Mouse (Mus musculus) hindbrain, embryonic 15.5 days (tissue): ENCODE results near the gene Aagab. TPM values are rescaled to one million over a fixed set of nuclear protein-coding genes. Genes with fewer than 3 reads are reported as not detected.
A peak's percentile ranks its signal among the peaks of the same experiment; 100 is the strongest.

Experiments used
- ATAC-seq: fragments of 200-750 bp; cut with Nextera tagmentation; 2 replicates; pipeline ENCODE4 v1.8.0; 2017; ENCODE audit warnings: low read depth, moderate number of reproducible peaks, moderate TSS enrichment; ENCODE audit not compliant: low FRiP score
- H3K27ac ChIP-seq: fragments of 300-500 bp; sonication (generic); replicated peaks from 2 replicates; pipeline ENCODE4 v1.5.1; 2015; ENCODE audit warnings: mild to moderate bottlenecking, inconsistent platforms
- H3K27me3 ChIP-seq: fragments of 300-500 bp; sonication (generic); 2 replicates; pipeline ENCODE4 v1.6.1; 2015; ENCODE audit warnings: control low read depth, inconsistent platforms
- H3K36me3 ChIP-seq: fragments of 300-500 bp; sonication (generic); 2 replicates; pipeline ENCODE4 v1.6.1; 2015; ENCODE audit warnings: control low read depth, inconsistent platforms
- H3K4me1 ChIP-seq: fragments of 300-500 bp; sonication (generic); replicated peaks from 2 replicates; pipeline ENCODE4 v1.6.1; 2015; ENCODE audit warnings: control low read depth, inconsistent platforms
- H3K4me2 ChIP-seq: fragments of 300-500 bp; sonication (generic); 2 replicates; pipeline ENCODE4 v1.6.1; 2015; ENCODE audit warnings: moderate library complexity, mild to moderate bottlenecking, inconsistent platforms
- H3K4me3 ChIP-seq: fragments of 300-500 bp; sonication (generic); 2 replicates; pipeline ENCODE4 v1.5.1; 2015; ENCODE audit warnings: mild to moderate bottlenecking, inconsistent platforms
- H3K9ac ChIP-seq: fragments of 300-500 bp; sonication (generic); 2 replicates; pipeline ENCODE4 v1.6.1; 2015; ENCODE audit warnings: inconsistent platforms
- H3K9me3 ChIP-seq: fragments of 300-500 bp; sonication (generic); 2 replicates; pipeline ENCODE4 v1.6.1; 2016; ENCODE audit warnings: control low read depth, inconsistent platforms
- WGBS: fragments of 180-500 bp; shearing (Covaris S2); methylation state at CpG from one replicate; pipeline ENCODE4 v1.1.7; 2015; 5-methylcytosine and 5-hydroxymethylcytosine counted together
- polyA plus RNA-seq: library from polyadenylated mRNA; unstranded; fragments of >200 nt; fragmentation: Nextera tagmentation; extraction: Ambion mirVana; gene quantifications from 2 replicates; pipeline ENCODE4 v1.2.1, GENCODE M21; 2015

Aagab gene
- polyA plus RNA-seq, 1 experiment from 2014 or later = 64.0 TPM

DNA sequence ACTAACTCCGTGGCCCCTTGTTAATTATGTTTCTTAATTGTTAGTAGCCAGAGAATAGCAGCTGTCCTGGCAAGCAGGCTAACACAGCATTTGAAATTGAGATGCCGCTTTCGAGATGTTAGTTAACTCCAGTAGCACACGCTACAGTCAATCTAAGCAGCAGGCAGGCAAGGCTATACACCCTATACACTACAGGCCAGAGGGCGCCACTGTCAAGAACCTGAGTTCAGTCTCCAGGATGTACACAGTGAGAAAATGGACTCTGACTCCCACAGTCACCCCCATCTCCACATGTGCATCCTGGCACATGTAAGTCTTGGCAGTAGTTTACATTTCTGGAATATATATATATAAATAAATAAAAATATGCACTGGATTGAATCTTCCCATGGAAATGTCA is 22.8 kb upstream of the Aagab start:
- no peak overlapping the region for H3K4me3 ChIP-seq
- 81% methylated on average over 5 of the region's 5 CpGs for WGBS
- H3K27me3 ChIP-seq = no peaks in the 10 kb centered on the region
- H3K9me3 ChIP-seq = no peaks in the 10 kb centered on the region
- no peaks in the 10 kb centered on the region for H3K4me1 ChIP-seq
- H3K9ac ChIP-seq = no peak overlapping the region
- H3K27ac ChIP-seq = no peak overlapping the region
- ATAC-seq = no peak
- no peak overlapping the region for H3K4me2 ChIP-seq
- H3K36me3 ChIP-seq = no peaks in the 10 kb centered on the region

DNA sequence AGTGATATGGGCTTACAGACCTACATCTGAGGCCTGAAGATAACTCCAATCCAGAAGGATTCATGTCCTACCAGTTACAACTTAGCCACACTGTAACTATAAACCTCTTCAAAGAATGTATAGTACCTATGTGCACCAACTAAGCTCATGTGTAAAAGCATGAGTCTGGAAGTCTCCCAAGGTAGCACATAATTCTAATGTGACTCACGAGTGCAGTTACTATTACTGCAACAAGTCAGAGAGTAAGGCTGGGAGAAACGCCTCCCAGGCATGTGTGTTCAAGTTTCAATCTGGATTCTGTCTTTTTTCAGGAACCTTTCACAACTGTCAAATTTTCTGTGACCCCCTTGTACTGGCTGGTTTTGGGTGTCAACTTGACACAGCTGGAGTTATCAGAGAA is 22.4 kb upstream of the Aagab start:
- no peak for ATAC-seq
- Histone ChIP-seq H3K9me3 (no peaks in the 10 kb centered on the region), H3K4me2 (no peak overlapping the region), H3K4me3 (no peak overlapping the region), H3K36me3 (no peaks in the 10 kb centered on the region), H3K27me3 (no peaks in the 10 kb centered on the region), H3K9ac (no peak overlapping the region), H3K27ac (no peak overlapping the region), H3K4me1 (no peaks in the 10 kb centered on the region)
- 84% methylated on average over 2 of the region's 2 CpGs for WGBS

DNA sequence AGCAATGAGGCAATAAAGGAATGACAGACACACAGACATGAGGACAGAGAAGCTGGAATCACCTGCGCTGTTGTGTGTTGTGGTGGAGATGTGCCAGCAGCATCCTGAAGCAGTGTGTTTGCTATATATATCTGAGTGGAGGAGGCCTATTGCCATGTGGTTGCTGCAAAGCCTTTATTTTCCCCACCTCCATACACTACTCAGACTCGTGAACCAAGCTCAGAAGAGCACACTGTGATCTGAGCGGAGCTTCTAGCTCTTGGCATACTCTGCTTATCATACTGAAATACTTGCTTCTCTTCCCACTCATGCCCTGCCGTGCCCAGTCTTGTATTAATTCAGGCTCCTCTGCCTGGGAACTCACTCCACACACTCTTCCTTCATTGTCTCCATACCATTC is 20.7 kb upstream of the Aagab start:
- Histone ChIP-seq H3K4me3 (no peak overlapping the region), H3K27ac (no peak overlapping the region), H3K9ac (no peak overlapping the region), H3K36me3 (no peaks in the 10 kb centered on the region), H3K4me2 (no peak overlapping the region), H3K27me3 (no peaks in the 10 kb centered on the region), H3K9me3 (0 out of 2 replicates have a peak, but pooled peaks cover under 1% of the 10 kb centered on the region), H3K4me1 (no peaks in the 10 kb centered on the region)
- ATAC-seq = no peak
- WGBS = 85% methylated on average over 4 of the region's 4 CpGs

- no peaks in the 10 kb centered on the region for H3K4me1 ChIP-seq
- H3K9ac ChIP-seq = no peak overlapping the region
- no peaks in the 10 kb centered on the region for H3K27me3 ChIP-seq
- no peak overlapping the region for H3K27ac ChIP-seq
- no peak overlapping the region for H3K4me2 ChIP-seq
- H3K9me3 ChIP-seq = peaks cover 5% of the 10 kb centered on the region; the same call in 1 of the 2 replicates
- H3K4me3 ChIP-seq = no peak overlapping the region
- no peak for ATAC-seq
- 92% methylated on average over 6 of the region's 6 CpGs for WGBS
- no peaks in the 10 kb centered on the region for H3K36me3 ChIP-seq
Observed at GRCm38 (mm10) chr9:63585251-63585650, 17.2 kb upstream of the Aagab start.

- H3K27ac ChIP-seq = no peak overlapping the region
- no peaks in the 10 kb centered on the region for H3K27me3 ChIP-seq
- no peak for ATAC-seq
- peaks cover 5% of the 10 kb centered on the region; the same call in 1 of the 2 replicates for H3K9me3 ChIP-seq
- no peak overlapping the region for H3K4me3 ChIP-seq
- 77% methylated on average over 6 of the region's 6 CpGs for WGBS
- H3K4me1 ChIP-seq = no peaks in the 10 kb centered on the region
- no peak overlapping the region for H3K4me2 ChIP-seq
- H3K36me3 ChIP-seq = no peaks in the 10 kb centered on the region
- H3K9ac ChIP-seq = no peak overlapping the region
Observed at GRCm38 (mm10) chr9:63589209-63589608, 13.3 kb upstream of the Aagab start.

DNA sequence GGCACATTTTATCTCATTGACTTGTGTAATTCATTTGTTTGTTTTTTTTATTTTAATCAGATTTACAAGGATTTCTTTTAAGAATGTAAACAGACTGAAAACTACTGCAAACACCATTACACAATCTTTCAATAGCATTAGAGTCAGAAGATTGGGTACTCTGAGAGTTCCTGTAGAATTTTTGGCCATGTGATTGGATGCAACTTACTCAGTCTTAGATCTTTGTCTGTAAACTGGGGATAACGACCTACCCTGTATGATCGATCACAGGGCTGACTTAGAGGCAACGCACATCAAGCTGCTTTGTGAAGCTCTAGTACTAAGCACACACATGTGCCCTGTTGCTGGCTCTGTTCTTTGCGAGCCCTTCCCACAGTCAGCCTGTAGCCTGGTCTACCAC is 11.9 kb upstream of the Aagab start:
- H3K9me3 ChIP-seq = peaks cover 5% of the 10 kb centered on the region; the same call in 1 of the 2 replicates
- H3K27ac ChIP-seq = no peak overlapping the region
- no peaks in the 10 kb centered on the region for H3K27me3 ChIP-seq
- no peak for ATAC-seq
- H3K4me2 ChIP-seq = no peak overlapping the region
- 94% methylated on average over 4 of the region's 4 CpGs for WGBS
- no peak overlapping the region for H3K4me3 ChIP-seq
- H3K9ac ChIP-seq = no peak overlapping the region
- no peaks in the 10 kb centered on the region for H3K36me3 ChIP-seq
- H3K4me1 ChIP-seq = no peaks in the 10 kb centered on the region

GRCm38 (mm10) chr9:63591661-63592256 is 10.7 kb upstream of the Aagab start:
- ATAC-seq = no peak
- Histone ChIP-seq H3K4me3 (no peak overlapping the region), H3K27ac (no peak overlapping the region), H3K4me2 (no peak overlapping the region), H3K36me3 (no peaks in the 10 kb centered on the region), H3K9me3 (peaks cover 5% of the 10 kb centered on the region; the same call in 1 of the 2 replicates), H3K4me1 (no peaks in the 10 kb centered on the region), H3K9ac (no peak overlapping the region), H3K27me3 (no peaks in the 10 kb centered on the region)
- 89% methylated on average over 8 of the region's 8 CpGs for WGBS

DNA sequence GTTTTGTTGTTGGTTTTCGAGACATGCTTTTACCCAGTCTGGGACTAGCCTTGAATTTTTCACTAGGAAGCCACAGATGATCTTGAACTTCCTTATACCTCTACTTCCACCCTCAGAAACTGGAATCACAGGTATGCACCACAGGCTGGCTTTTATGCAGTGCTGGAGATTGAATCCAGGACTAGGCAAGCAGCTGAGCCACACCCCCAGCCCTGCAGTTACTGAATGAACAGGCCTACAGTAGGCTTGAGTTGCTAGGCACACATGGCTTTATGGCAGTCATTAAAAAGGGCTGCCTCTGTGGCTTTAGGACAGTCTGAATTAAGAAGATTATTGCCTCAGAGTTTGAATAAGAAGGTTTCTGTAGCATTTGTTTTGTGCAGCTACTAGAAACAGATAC is 7.4 kb upstream of the Aagab start:
- H3K27ac ChIP-seq = no peak overlapping the region
- H3K4me1 ChIP-seq = no peaks in the 10 kb centered on the region
- no peaks in the 10 kb centered on the region for H3K9me3 ChIP-seq
- H3K27me3 ChIP-seq = no peaks in the 10 kb centered on the region
- H3K4me3 ChIP-seq = no peak overlapping the region
- no peaks in the 10 kb centered on the region for H3K36me3 ChIP-seq
- 100% methylated on average over 1 of the region's 1 CpGs for WGBS
- ATAC-seq = no peak
- no peak overlapping the region for H3K9ac ChIP-seq
- no peak overlapping the region for H3K4me2 ChIP-seq

DNA sequence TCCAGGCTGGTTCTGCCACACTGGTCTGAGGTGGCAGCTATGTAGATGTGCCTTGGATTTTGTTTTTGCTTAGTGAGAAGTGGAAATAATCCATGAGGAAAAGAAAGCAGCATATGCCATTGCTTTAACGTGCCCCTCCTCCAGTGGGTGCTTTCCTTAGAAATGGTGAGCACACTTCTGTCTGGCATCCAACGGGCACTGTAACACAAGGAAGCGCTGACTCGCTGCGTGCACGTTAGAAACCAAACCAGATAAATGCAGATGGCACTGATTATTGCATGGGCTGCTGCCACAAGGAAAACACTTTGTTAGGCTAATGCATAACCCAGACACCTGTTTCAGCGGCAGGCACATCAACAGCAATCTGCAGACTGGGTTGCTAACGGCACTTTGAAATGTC is 6.8 kb upstream of the Aagab start:
- Histone ChIP-seq H3K4me2 (no peak overlapping the region), H3K9me3 (no peaks in the 10 kb centered on the region), H3K4me3 (no peak overlapping the region), H3K27me3 (no peaks in the 10 kb centered on the region), H3K9ac (no peak overlapping the region), H3K4me1 (no peaks in the 10 kb centered on the region), H3K27ac (no peak overlapping the region), H3K36me3 (no peaks in the 10 kb centered on the region)
- WGBS = 81% methylated on average over 8 of the region's 8 CpGs
- ATAC-seq = no peak

DNA sequence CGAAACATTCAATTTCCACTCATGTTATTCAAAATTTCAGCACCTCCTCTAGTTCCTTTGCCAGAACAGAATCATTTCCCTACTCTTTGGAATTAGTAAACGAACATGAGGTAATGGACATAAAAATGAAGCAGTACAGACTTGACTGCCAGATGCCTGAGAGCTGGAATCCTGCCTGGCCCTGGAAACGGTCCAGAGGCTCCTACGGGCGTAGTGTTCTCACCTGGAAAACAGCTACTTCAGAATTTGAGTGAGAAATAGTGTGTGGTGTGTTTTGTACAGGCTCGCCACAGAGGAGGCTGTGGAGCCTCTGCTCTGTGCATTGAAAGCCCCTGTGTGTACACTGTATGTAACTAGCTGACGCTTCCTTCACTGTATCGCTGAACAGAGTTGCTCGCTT is 5.8 kb upstream of the Aagab start:
- ATAC-seq = no peak
- Histone ChIP-seq H3K27me3 (no peaks in the 10 kb centered on the region), H3K27ac (no peak overlapping the region), H3K36me3 (no peaks in the 10 kb centered on the region), H3K4me1 (no peaks in the 10 kb centered on the region), H3K4me2 (no peak overlapping the region), H3K4me3 (no peak overlapping the region), H3K9ac (no peak overlapping the region), H3K9me3 (no peaks in the 10 kb centered on the region)
- 81% methylated on average over 9 of the region's 9 CpGs for WGBS

GRCm38 (mm10) chr9:63603849-63604248 is 1.4 kb downstream of the Aagab start:
- Histone ChIP-seq H3K36me3 (no peaks in the 10 kb centered on the region), H3K9ac (no peak overlapping the region), H3K27ac (no peak overlapping the region), H3K4me1 (peaks cover 16% of the 10 kb centered on the region), H3K9me3 (no peaks in the 10 kb centered on the region), H3K4me3 (peak overlapping the region; percentile 90), H3K27me3 (no peaks in the 10 kb centered on the region), H3K4me2 (peak overlapping the region; percentile 77)
- WGBS = 62% methylated on average over 6 of the region's 6 CpGs
- no peak for ATAC-seq

- H3K27me3 ChIP-seq = no peaks in the 10 kb centered on the region
- H3K36me3 ChIP-seq = no peaks in the 10 kb centered on the region
- H3K4me1 ChIP-seq = peaks cover 28% of the 10 kb centered on the region
- H3K9ac ChIP-seq = no peak overlapping the region
- no peak overlapping the region for H3K27ac ChIP-seq
- no peak overlapping the region for H3K4me3 ChIP-seq
- no peaks in the 10 kb centered on the region for H3K9me3 ChIP-seq
- H3K4me2 ChIP-seq = no peak overlapping the region
- ATAC-seq = no peak
- 75% methylated on average over 2 of the region's 2 CpGs for WGBS
Observed at GRCm38 (mm10) chr9:63606594-63606993, 4.1 kb downstream of the Aagab start.

- no peaks in the 10 kb centered on the region for H3K36me3 ChIP-seq
- ATAC-seq = no peak
- no peaks in the 10 kb centered on the region for H3K9me3 ChIP-seq
- H3K27me3 ChIP-seq = no peaks in the 10 kb centered on the region
- peaks cover 36% of the 10 kb centered on the region for H3K4me1 ChIP-seq
- H3K4me3 ChIP-seq = no peak overlapping the region
- 74% methylated on average over 6 of the region's 6 CpGs for WGBS
- H3K9ac ChIP-seq = no peak overlapping the region
- no peak overlapping the region for H3K27ac ChIP-seq
- H3K4me2 ChIP-seq = no peak overlapping the region
Observed at GRCm38 (mm10) chr9:63608006-63608405, 5.5 kb downstream of the Aagab start.
